Mouse (Mus musculus) CH12.LX (cell line): ENCODE results near the gene Rptor. TPM values are rescaled to one million over a fixed set of nuclear protein-coding genes. Genes with fewer than 3 reads are reported as not detected.

Source experiments
- DNase-seq: peaks from one replicate; pipeline ENCODE4 v3.0.0-alpha.2; 2013; ENCODE audit errors: extremely low read depth
- H3K27ac ChIP-seq: 2 replicates; pipeline ENCODE4 v1.5.1; 2012; ENCODE audit warnings: low read depth, mild to moderate bottlenecking, control low read depth, moderate library complexity; ENCODE audit not compliant: insufficient read depth
- H3K27me3 ChIP-seq: replicated peaks from 2 replicates; pipeline ENCODE3; 2012; ENCODE audit warnings: inconsistent platforms
- H3K36me3 ChIP-seq, 2 experiments: replicated peaks in 1 of 2; 2 replicates each; pipeline versions ENCODE3 to v1.6.1; 2012; ENCODE audit warnings: inconsistent platforms in 1 of 2, low read length in 1 of 2, mild to moderate bottlenecking in 1 of 2, mixed read lengths in 1 of 2, moderate library complexity in 1 of 2; ENCODE audit not compliant: control insufficient read depth in 1 of 2, insufficient read depth in 1 of 2
- H3K4me1 ChIP-seq, 2 experiments: 2 replicates each; pipeline ENCODE4 v1.6.1; 2012; ENCODE audit warnings: inconsistent platforms in 1 of 2, moderate library complexity in 1 of 2; ENCODE audit not compliant: insufficient read depth in 2 of 2, control insufficient read depth in 1 of 2
- H3K4me2 ChIP-seq: 2 replicates; pipeline ENCODE4 v1.6.1; 2012; ENCODE audit warnings: low read depth, mild to moderate bottlenecking, control low read depth; ENCODE audit not compliant: poor library complexity, insufficient read depth, severe bottlenecking
- H3K4me3 ChIP-seq, 3 experiments: fragments of 150-350 bp in 1 of 3; sonication (generic) in 1 of 3; replicated peaks in 1 of 3; 2 replicates each; pipeline versions ENCODE3 to v1.5.1; 2011 to 2012; ENCODE audit warnings: low read depth in 2 of 3, low read length in 2 of 3, mild to moderate bottlenecking in 2 of 3, moderate library complexity in 2 of 3, control low read depth in 1 of 3, improper control_type of control experiment in 1 of 3, inconsistent platforms in 1 of 3, mixed read lengths in 1 of 3; ENCODE audit not compliant: poor library complexity in 1 of 3
- H3K79me2 ChIP-seq: replicated peaks from 2 replicates; pipeline ENCODE4 v1.6.1; 2012; ENCODE audit warnings: mild to moderate bottlenecking, moderate library complexity; ENCODE audit not compliant: control insufficient read depth, poor library complexity, insufficient read depth, severe bottlenecking; ENCODE audit errors: extremely low read depth
- H3K9ac ChIP-seq: 2 replicates; pipeline ENCODE4 v1.6.1; 2012; ENCODE audit warnings: low read depth, mild to moderate bottlenecking, control low read depth, moderate library complexity; ENCODE audit not compliant: insufficient read depth
- H3K9me3 ChIP-seq: replicated peaks from 2 replicates; pipeline ENCODE3; 2012; ENCODE audit warnings: low read length, inconsistent platforms, mixed read lengths
- BHLHE40 ChIP-seq: IDR thresholded peaks from 2 replicates; pipeline ENCODE4 v1.6.1; 2011; ENCODE audit warnings: mild to moderate bottlenecking, low read depth, low read length, improper control_type of control experiment
- CHD1 ChIP-seq: IDR thresholded peaks from 2 replicates; pipeline ENCODE4 v1.6.1; 2012; ENCODE audit warnings: low read depth, low read length, improper control_type of control experiment, inconsistent platforms
- CHD2 ChIP-seq: IDR thresholded peaks from 2 replicates; pipeline ENCODE4 v1.6.1; 2011; ENCODE audit warnings: low read length, improper control_type of control experiment
- E2F4 ChIP-seq: IDR thresholded peaks from 2 replicates; pipeline ENCODE4 v1.6.1; 2011; ENCODE audit warnings: low read depth, low read length, improper control_type of control experiment; ENCODE audit not compliant: insufficient replicate concordance
- ELF1 ChIP-seq: IDR thresholded peaks from 2 replicates; pipeline ENCODE4 v1.6.1; 2014; ENCODE audit warnings: low read depth, mild to moderate bottlenecking, inconsistent platforms, low read length, improper control_type of control experiment
- EP300 ChIP-seq: IDR thresholded peaks from 2 replicates; pipeline ENCODE4 v1.6.1; 2011; ENCODE audit warnings: low read length, improper control_type of control experiment
- ETS1 ChIP-seq: conservative IDR thresholded peaks from 2 replicates; pipeline ENCODE4 v1.6.1; 2012; ENCODE audit warnings: low read depth, mild to moderate bottlenecking, inconsistent platforms, low read length, improper control_type of control experiment, moderate library complexity
- GABPA ChIP-seq: IDR thresholded peaks from 2 replicates; pipeline ENCODE4 v1.6.1; 2012; ENCODE audit warnings: low read depth, low read length, improper control_type of control experiment, inconsistent platforms; ENCODE audit not compliant: insufficient replicate concordance
- JUN ChIP-seq: IDR thresholded peaks from 2 replicates; pipeline ENCODE4 v1.6.1; 2011; ENCODE audit warnings: low read depth, mild to moderate bottlenecking, low read length, improper control_type of control experiment, moderate library complexity; ENCODE audit not compliant: insufficient read depth
- JUND ChIP-seq: conservative IDR thresholded peaks from 2 replicates; pipeline ENCODE4 v1.6.1; 2011; ENCODE audit warnings: low read depth, low read length, improper control_type of control experiment
- KAT2A ChIP-seq: IDR thresholded peaks from 2 replicates; pipeline ENCODE4 v1.6.1; 2012; ENCODE audit warnings: low read length, improper control_type of control experiment, inconsistent platforms; ENCODE audit not compliant: insufficient replicate concordance
- MAFK ChIP-seq: IDR thresholded peaks from 2 replicates; pipeline ENCODE4 v1.6.1; 2011; ENCODE audit warnings: low read length, improper control_type of control experiment; ENCODE audit not compliant: insufficient replicate concordance
- MAZ ChIP-seq: IDR thresholded peaks from 2 replicates; pipeline ENCODE4 v1.6.1; 2012; ENCODE audit warnings: low read depth, mild to moderate bottlenecking, inconsistent platforms, low read length, improper control_type of control experiment, moderate library complexity
- MEF2A ChIP-seq: IDR thresholded peaks from 2 replicates; pipeline ENCODE4 v1.6.1; 2014; ENCODE audit warnings: low read depth, mild to moderate bottlenecking, inconsistent platforms, low read length, improper control_type of control experiment, borderline replicate concordance
- MYC ChIP-seq: IDR thresholded peaks from 2 replicates; pipeline ENCODE4 v1.6.1; 2011; ENCODE audit warnings: low read depth, mild to moderate bottlenecking, improper control_type of control experiment, low read length
- NELFE ChIP-seq: IDR thresholded peaks from 2 replicates; pipeline ENCODE4 v1.6.1; 2011; ENCODE audit warnings: low read depth, low read length, improper control_type of control experiment
- NRF1 ChIP-seq: IDR thresholded peaks from 2 replicates; pipeline ENCODE4 v1.6.1; 2014; ENCODE audit warnings: low read depth, mild to moderate bottlenecking, inconsistent platforms, low read length, improper control_type of control experiment, moderate library complexity
- POLR2A ChIP-seq: IDR thresholded peaks from 2 replicates; pipeline ENCODE4 v1.6.1; 2011; ENCODE audit warnings: low read depth, mild to moderate bottlenecking, improper control_type of control experiment, low read length
- TCF12 ChIP-seq: IDR thresholded peaks from 2 replicates; pipeline ENCODE4 v1.6.1; 2014; ENCODE audit warnings: low read depth, mild to moderate bottlenecking, inconsistent platforms, low read length, improper control_type of control experiment
- UBTF ChIP-seq: IDR thresholded peaks from 2 replicates; pipeline ENCODE4 v1.6.1; 2012; ENCODE audit warnings: low read depth, mild to moderate bottlenecking, inconsistent platforms, low read length, improper control_type of control experiment, moderate library complexity
- USF1 ChIP-seq: IDR thresholded peaks from 2 replicates; pipeline ENCODE4 v1.6.1; 2014; ENCODE audit warnings: low read depth, mild to moderate bottlenecking, inconsistent platforms, low read length, improper control_type of control experiment
- USF2 ChIP-seq: conservative IDR thresholded peaks from 2 replicates; pipeline ENCODE4 v1.6.1; 2011; ENCODE audit warnings: low read depth, low read length, improper control_type of control experiment
- ZMIZ1 ChIP-seq: IDR thresholded peaks from 2 replicates; pipeline ENCODE4 v1.6.1; 2012; ENCODE audit warnings: low read depth, mild to moderate bottlenecking, inconsistent platforms, low read length, improper control_type of control experiment
- ZNF384 ChIP-seq: IDR thresholded peaks from 2 replicates; pipeline ENCODE4 v1.6.1; 2012; ENCODE audit warnings: low read depth, low read length, improper control_type of control experiment, inconsistent platforms
- dilution Hi-C: fragments of 300-500 bp; cut with MboI; formaldehyde crosslinking; loops from 2 replicates; pipeline ENCODE4 v1.14.3; 2020; ENCODE audit warnings: low sequenced_read_pairs; ENCODE audit not compliant: extremely low pct_unique_long_range_greater_than_20kb, extremely low pct_ligation_motif_present
- in situ Hi-C: fragments of 300-500 bp; cut with MboI; formaldehyde crosslinking; loops from 3 replicates; pipeline ENCODE4 v1.14.3; 2019; ENCODE audit warnings: low sequenced_read_pairs, low pct_ligation_motif_present, low pct_unique_long_range_greater_than_20kb, mixed read lengths
- polyA plus RNA-seq: library from polyadenylated mRNA; unstranded; fragments of >175 nt; gene quantifications from 2 replicates; pipeline ENCODE4 v1.2.1, GENCODE M21; 2012; ENCODE audit warnings: low read depth; ENCODE audit not compliant: insufficient read length
- total RNA-seq, 2 experiments: library from RNA; depleted of rRNA; stranded (reverse); fragments of 300-350 nt in 1 of 2; fragments of >200 nt in 1 of 2; gene quantifications; 2 replicates each; pipeline ENCODE4 v1.2.3; 2012 to 2014

Gene Rptor
- total and polyA plus RNA-seq, 3 experiments: 10.3 to 33.1 (median 26.7) TPM

- Histone ChIP-seq H3K4me1 (peaks cover 0 to 4% of the 10 kb centered on the region in 2 experiments; a peak in 2 of 4 replicates), H3K4me3 (no peak overlapping the region), H3K27me3 (no peaks in the 10 kb centered on the region), H3K36me3 (peaks cover 13 to 89% of the 10 kb centered on the region in 2 experiments), H3K9ac (no peak overlapping the region), H3K4me2 (no peak overlapping the region), H3K9me3 (no peaks in the 10 kb centered on the region), H3K27ac (no peak overlapping the region), H3K79me2 (no peaks in the 10 kb centered on the region)
- no peak for DNase-seq
- dilution Hi-C loops: no loop called here
- in situ Hi-C loops: no loop called here
- TF ChIP-seq MAZ (no peak), CHD2 (no peak), TCF12 (no peak), MAFK (no peak), JUN (no peak), ZNF384 (no peak), ELF1 (no peak), MYC (no peak), NELFE (no peak), EP300 (no peak), UBTF (no peak), CHD1 (no peak), JUND (no peak), E2F4 (no peak), BHLHE40 (no peak), KAT2A (no peak), USF2 (no peak), ZMIZ1 (no peak)
These were observed 163.3 kb downstream of the Rptor start for GRCm38 (mm10) chr11:119766023-119766422.

GRCm38 (mm10) chr11:119766782-119767459 lies 164.2 kb downstream of the Rptor start:
- in situ Hi-C loops (no loop called here), dilution Hi-C loops (no loop called here)
- DNase-seq: no peak
- Histone ChIP-seq H3K4me3 (no peak overlapping the region), H3K27ac (no peak overlapping the region), H3K4me2 (no peak overlapping the region), H3K79me2 (no peaks in the 10 kb centered on the region), H3K4me1 (peaks cover 0 to 4% of the 10 kb centered on the region in 2 experiments; a peak in 2 of 4 replicates), H3K9ac (no peak overlapping the region), H3K9me3 (no peaks in the 10 kb centered on the region), H3K36me3 (peaks cover 21 to 90% of the 10 kb centered on the region in 2 experiments)
- no peak for TF ChIP-seq USF2
- TF ChIP-seq NRF1: no peak
- TF ChIP-seq USF1: no peak
- no peak for TF ChIP-seq CHD1
- TF ChIP-seq E2F4: no peak
- no peak for TF ChIP-seq ETS1
- no peak for TF ChIP-seq NELFE
- TF ChIP-seq TCF12: no peak
- no peak for TF ChIP-seq MEF2A
- TF ChIP-seq POLR2A: no peak
- TF ChIP-seq GABPA: no peak
- TF ChIP-seq, all 38 proteins: peak for 0
- H3K27me3 ChIP-seq: no peaks in the 10 kb centered on the region
